Mouse (Mus musculus) cortical plate, adult 2 months (tissue): ENCODE results near the gene Tmem168. TPM values are rescaled to one million over a fixed set of nuclear protein-coding genes. Genes with fewer than 3 reads are reported as not detected.

Source experiments
- H3K27ac ChIP-seq: fragments of 200-500 bp; 2 replicates; pipeline ENCODE4 v1.5.1; 2012; ENCODE audit warnings: low read length, control low read depth, inconsistent platforms; ENCODE audit not compliant: insufficient read depth
- H3K4me1 ChIP-seq: fragments of 200-500 bp; 2 replicates; pipeline ENCODE4 v1.6.1; 2011; ENCODE audit warnings: low read length; ENCODE audit not compliant: control insufficient read depth, insufficient read depth
- H3K4me3 ChIP-seq: fragments of 200-500 bp; 2 replicates; pipeline ENCODE4 v1.5.1; 2011; ENCODE audit warnings: mild to moderate bottlenecking, low read length, control low read depth; ENCODE audit not compliant: insufficient read depth
- CTCF ChIP-seq: fragments of 200-500 bp; IDR thresholded peaks from 2 replicates; pipeline ENCODE4 v1.5.1; 2011; ENCODE audit warnings: mild to moderate bottlenecking, control low read depth, low read length; ENCODE audit not compliant: insufficient read depth; ENCODE audit errors: extremely low read depth
- POLR2A ChIP-seq: fragments of 200-500 bp; IDR thresholded peaks from 2 replicates; pipeline ENCODE4 v1.6.1; 2011; ENCODE audit warnings: mild to moderate bottlenecking, low read length, control low read depth; ENCODE audit not compliant: insufficient read depth; ENCODE audit errors: extremely low read depth
- polyA plus RNA-seq: library from polyadenylated mRNA; depleted of rRNA; stranded (reverse); fragments of >200 nt; gene quantifications from 2 replicates; pipeline ENCODE4 v1.2.3, GENCODE M21; 2012; rRNA removed

Gene Tmem168
- 8.6 and 8.9 TPM in 2 replicates for polyA plus RNA-seq

- TF ChIP-seq CTCF (no peak), POLR2A (peak; percentile 68)
- peak within 1 kb of the TSS; percentile 76 for H3K4me3 ChIP-seq
- peaks cover 2% of the 10 kb centered on the region; the same call in 1 of the 2 replicates for H3K4me1 ChIP-seq
- H3K27ac ChIP-seq: peak within 1 kb of the TSS; percentile 81
These were observed at the start of gene Tmem168 for GRCm38 (mm10) chr6:13607621-13608493. Tmem168 (minus strand) TSS chr6:13608100.

- H3K27ac ChIP-seq: no peak overlapping the region
- H3K4me1 ChIP-seq: no peaks in the 10 kb centered on the region
- no peak overlapping the region for H3K4me3 ChIP-seq
- TF ChIP-seq CTCF (no peak), POLR2A (no peak)
These were observed 46.2 kb upstream of the Tmem168 start for GRCm38 (mm10) chr6:13654081-13654480.

GRCm38 (mm10) chr6:13652284-13652683 lies 44.4 kb upstream of the Tmem168 start:
- TF ChIP-seq POLR2A (no peak), CTCF (no peak)
- Histone ChIP-seq H3K4me1 (no peaks in the 10 kb centered on the region), H3K4me3 (no peak overlapping the region), H3K27ac (no peak overlapping the region)

GRCm38 (mm10) chr6:13650854-13651253 lies 43.0 kb upstream of the Tmem168 start:
- Histone ChIP-seq H3K4me3 (no peak overlapping the region), H3K4me1 (no peaks in the 10 kb centered on the region), H3K27ac (no peak overlapping the region)
- TF ChIP-seq CTCF (no peak), POLR2A (no peak)

GRCm38 (mm10) chr6:13648305-13648704 lies 40.4 kb upstream of the Tmem168 start:
- Histone ChIP-seq H3K4me1 (no peaks in the 10 kb centered on the region), H3K4me3 (no peak overlapping the region), H3K27ac (no peak overlapping the region)
- TF ChIP-seq POLR2A (no peak), CTCF (no peak)

GRCm38 (mm10) chr6:13636582-13636989 lies 28.7 kb upstream of the Tmem168 start:
- no peaks in the 10 kb centered on the region; the same call in 1 of the 2 replicates for H3K4me1 ChIP-seq
- H3K27ac ChIP-seq: no peak overlapping the region
- no peak overlapping the region for H3K4me3 ChIP-seq
- TF ChIP-seq CTCF (no peak), POLR2A (no peak)

- H3K4me1 ChIP-seq: no peaks in the 10 kb centered on the region; the same call in 1 of the 2 replicates
- no peak overlapping the region; the same call in 1 of the 2 replicates for H3K27ac ChIP-seq
- no peak for TF ChIP-seq CTCF
- TF ChIP-seq POLR2A: no peak
- no peak overlapping the region for H3K4me3 ChIP-seq
These were observed 24.7 kb upstream of the Tmem168 start for GRCm38 (mm10) chr6:13632571-13632970.

GRCm38 (mm10) chr6:13630607-13631006 lies 22.7 kb upstream of the Tmem168 start:
- Histone ChIP-seq H3K4me3 (no peak overlapping the region), H3K4me1 (no peaks in the 10 kb centered on the region; the same call in 1 of the 2 replicates), H3K27ac (no peak overlapping the region)
- no peak for TF ChIP-seq CTCF
- no peak for TF ChIP-seq POLR2A

GRCm38 (mm10) chr6:13619618-13620017 lies 11.7 kb upstream of the Tmem168 start:
- TF ChIP-seq CTCF: no peak
- TF ChIP-seq POLR2A: no peak

GRCm38 (mm10) chr6:13617110-13617509 lies 9.2 kb upstream of the Tmem168 start:
- no peak for TF ChIP-seq POLR2A
- no peak for TF ChIP-seq CTCF
- H3K4me1 ChIP-seq: no peaks in the 10 kb centered on the region
- no peak overlapping the region for H3K4me3 ChIP-seq
- no peak overlapping the region for H3K27ac ChIP-seq

More at GRCm38 (mm10) chr6:13619618-13620017, 11.7 kb upstream of the Tmem168 start:
- no peak overlapping the region for H3K4me3 ChIP-seq
- no peaks in the 10 kb centered on the region for H3K4me1 ChIP-seq
- no peak overlapping the region for H3K27ac ChIP-seq
